Mouse (Mus musculus): ENCODE data around the gene Ubash3b. TPM values are rescaled to one million over a fixed set of nuclear protein-coding genes. Genes with fewer than 3 reads are reported as not detected.

Gene Ubash3b
- polyA plus RNA-seq, 1 experiment from 2014 or later: 8.9 TPM

GRCm38 (mm10) chr9:41122390-41123110 lies 38.9 kb downstream of the Ubash3b start:
- DNase-seq (ENCODE audit: low read depth, low spot score): no peak
- in situ Hi-C loops (cut with MboI; ENCODE audit: low pct_unique_long_range_greater_than_20kb): no loop called here
- ATAC-seq: no peak
- TF ChIP-seq CTCF (IDR thresholded peaks at IDR 0.05): no peak
- no peaks in the 10 kb centered on the region for H3K27me3 ChIP-seq
- ChIA-PET POLR2A (interaction anchor here (1.0 kb wide), 1 partner anchor 15 kb away, joined by 3 read pairs; no protein-coding TSS in a partner anchor), CTCF (interaction anchor here (0.8 to 1.2 kb wide), 4 partner anchors 10 to 28 kb away, joined by 3 to 4 read pairs (median 4); no protein-coding TSS in a partner anchor)

GRCm38 (mm10) chr9:41121701-41122354 lies 39.7 kb downstream of the Ubash3b start:
- ChIA-PET POLR2A (interaction anchor here (1.0 kb wide), 1 partner anchor 14 kb away, joined by 3 read pairs; no protein-coding TSS in a partner anchor), CTCF (no interaction called here)
- TF ChIP-seq CTCF (IDR thresholded peaks at IDR 0.05): no peak
- in situ Hi-C loops (cut with MboI; ENCODE audit: low pct_unique_long_range_greater_than_20kb): no loop called here
- no peaks in the 10 kb centered on the region for H3K27me3 ChIP-seq
- DNase-seq (ENCODE audit: low read depth, low spot score) (no peak), ATAC-seq (no peak)

- DNase-seq (ENCODE audit: low read depth, low spot score): no peak
- CTCF ChIA-PET: interaction anchor here (1.3 kb wide), 1 partner anchor 13 kb away, joined by 3 read pairs; no protein-coding TSS in a partner anchor
- in situ Hi-C loops (cut with MboI; ENCODE audit: low pct_unique_long_range_greater_than_20kb): no loop called here
- POLR2A ChIA-PET: no interaction called here
- TF ChIP-seq CTCF (IDR thresholded peaks at IDR 0.05): no peak
- no peaks in the 10 kb centered on the region for H3K27me3 ChIP-seq
- no peak for ATAC-seq
These were observed 41.5 kb downstream of the Ubash3b start for GRCm38 (mm10) chr9:41119958-41120357.

- in situ Hi-C loops (cut with MboI; ENCODE audit: low pct_unique_long_range_greater_than_20kb): no loop called here
- ChIA-PET CTCF (interaction anchor here (1.7 kb wide), 1 partner anchor 18 kb away, joined by 4 read pairs; no protein-coding TSS in a partner anchor), POLR2A (no interaction called here)
- ATAC-seq (no peak), DNase-seq (ENCODE audit: low read depth, low spot score) (no peak)
- no peaks in the 10 kb centered on the region for H3K27me3 ChIP-seq
- TF ChIP-seq CTCF (IDR thresholded peaks at IDR 0.05): no peak
These were observed 43.4 kb downstream of the Ubash3b start for GRCm38 (mm10) chr9:41118065-41118464.

- no peaks in the 10 kb centered on the region for H3K27me3 ChIP-seq
- no peak for TF ChIP-seq CTCF (IDR thresholded peaks at IDR 0.05)
- no peak for DNase-seq (ENCODE audit: low read depth, low spot score)
- in situ Hi-C loops (cut with MboI; ENCODE audit: low pct_unique_long_range_greater_than_20kb): no loop called here
- CTCF ChIA-PET: interaction anchor here (1.5 to 2.4 kb wide), 2 partner anchors 10 kb away, joined by 5 to 6 read pairs; no protein-coding TSS in a partner anchor
- no peak for ATAC-seq
- POLR2A ChIA-PET: no interaction called here
These were observed 45.4 kb downstream of the Ubash3b start for GRCm38 (mm10) chr9:41116126-41116525.

- ChIA-PET CTCF (no interaction called here), POLR2A (no interaction called here)
- in situ Hi-C loops (cut with MboI; ENCODE audit: low pct_unique_long_range_greater_than_20kb): no loop called here
- H3K27me3 ChIP-seq: no peaks in the 10 kb centered on the region
- no peak for TF ChIP-seq CTCF (IDR thresholded peaks at IDR 0.05)
- ATAC-seq (no peak), DNase-seq (ENCODE audit: low read depth, low spot score) (no peak)
These were observed 47.1 kb downstream of the Ubash3b start for GRCm38 (mm10) chr9:41114367-41114766.

GRCm38 (mm10) chr9:41109749-41110148 lies 51.7 kb downstream of the Ubash3b start:
- ATAC-seq (no peak), DNase-seq (ENCODE audit: low read depth, low spot score) (no peak)
- TF ChIP-seq CTCF (IDR thresholded peaks at IDR 0.05): no peak
- in situ Hi-C loops (cut with MboI; ENCODE audit: low pct_unique_long_range_greater_than_20kb): loop anchor here (5.0 kb wide), 1 partner anchor 48 kb away; no protein-coding TSS in a partner anchor
- POLR2A ChIA-PET: no interaction called here
- CTCF ChIA-PET: interaction anchor here (0.8 to 1.2 kb wide), 2 partner anchors 28 to 87 kb away, joined by 3 read pairs; no protein-coding TSS in a partner anchor
- H3K27me3 ChIP-seq: no peaks in the 10 kb centered on the region

- ChIA-PET CTCF (interaction anchor here (1.0 to 1.4 kb wide), 3 partner anchors 11 to 44 kb away, joined by 3 read pairs; no protein-coding TSS in a partner anchor), POLR2A (interaction anchor here (0.6 to 1.4 kb wide), 4 partner anchors 14 to 82 kb away, joined by 3 to 5 read pairs (median 4); no protein-coding TSS in a partner anchor)
- H3K27me3 ChIP-seq: no peaks in the 10 kb centered on the region
- no peak for ATAC-seq
- in situ Hi-C loops (cut with MboI; ENCODE audit: low pct_unique_long_range_greater_than_20kb): loop anchor here (5.0 kb wide), 1 partner anchor 49 kb away; no protein-coding TSS in a partner anchor
- no peak for DNase-seq (ENCODE audit: low read depth, low spot score)
- no peak for TF ChIP-seq CTCF (IDR thresholded peaks at IDR 0.05)
These were observed 52.9 kb downstream of the Ubash3b start for GRCm38 (mm10) chr9:41108324-41109180.

- CTCF ChIA-PET: interaction anchor here (1.3 kb wide), 1 partner anchor 11 kb away, joined by 6 read pairs; no protein-coding TSS in a partner anchor
- POLR2A ChIA-PET: no interaction called here
- H3K27me3 ChIP-seq: no peaks in the 10 kb centered on the region
- no peak for TF ChIP-seq CTCF (IDR thresholded peaks at IDR 0.05)
- in situ Hi-C loops (cut with MboI; ENCODE audit: low pct_unique_long_range_greater_than_20kb): loop anchor here (5.0 kb wide), 1 partner anchor 52 kb away; no protein-coding TSS in a partner anchor
- ATAC-seq: peak; percentile 78
- no peak for DNase-seq (ENCODE audit: low read depth, low spot score)
These were observed 56.3 kb downstream of the Ubash3b start for GRCm38 (mm10) chr9:41105201-41105643.

- CTCF ChIA-PET: interaction anchor here (1.0 kb wide), 1 partner anchor 36 kb away, joined by 3 read pairs; no protein-coding TSS in a partner anchor
- DNase-seq (ENCODE audit: low read depth, low spot score): no peak
- H3K27me3 ChIP-seq: no peaks in the 10 kb centered on the region
- TF ChIP-seq CTCF (IDR thresholded peaks at IDR 0.05): no peak
- no peak for ATAC-seq
- POLR2A ChIA-PET: no interaction called here
- in situ Hi-C loops (cut with MboI; ENCODE audit: low pct_unique_long_range_greater_than_20kb): no loop called here
These were observed 57.8 kb downstream of the Ubash3b start for GRCm38 (mm10) chr9:41103722-41104121.

Data from Patski (cell line).